Mouse (Mus musculus) heart, adult 9 months (tissue): ENCODE results near the gene Slc39a13.
"Not testable (repeated sequence)": the region's sequence is repeated elsewhere in the genome, so short reads cannot be mapped to it uniquely, and the experiment has no call there.

Experiments
- DNase-seq, 2 experiments: peaks; one replicate each; pipeline ENCODE4 v3.0.0; 2022; ENCODE audit warnings: low spot score in 2 of 2

Gene Slc39a13

DNA sequence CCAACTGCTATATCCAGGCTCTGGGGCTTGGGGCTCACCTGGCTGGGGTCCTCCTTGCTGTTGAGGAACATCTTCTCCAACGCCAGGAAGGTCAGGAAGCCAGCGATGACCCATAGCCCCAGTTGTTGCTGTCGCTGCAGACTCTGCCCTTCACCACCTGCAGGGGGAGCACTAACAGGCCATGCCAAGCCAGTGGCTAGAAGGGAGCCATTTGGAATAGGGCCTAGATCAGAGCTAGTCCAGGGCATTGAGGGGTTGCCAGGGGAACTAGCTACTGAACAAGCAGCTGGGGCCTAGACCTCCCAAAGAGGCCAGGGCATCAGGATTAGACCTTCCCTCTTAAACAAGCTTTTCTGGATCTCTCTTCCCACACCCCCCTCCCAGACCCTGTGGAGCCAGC lies 4.7 kb downstream of the Slc39a13 start:
- peak in 1 of 2 experiments; percentile 38 for DNase-seq

GRCm38 (mm10) chr2:91064211-91064610 lies 6.0 kb downstream of the Slc39a13 start:
- no peak for DNase-seq

DNA sequence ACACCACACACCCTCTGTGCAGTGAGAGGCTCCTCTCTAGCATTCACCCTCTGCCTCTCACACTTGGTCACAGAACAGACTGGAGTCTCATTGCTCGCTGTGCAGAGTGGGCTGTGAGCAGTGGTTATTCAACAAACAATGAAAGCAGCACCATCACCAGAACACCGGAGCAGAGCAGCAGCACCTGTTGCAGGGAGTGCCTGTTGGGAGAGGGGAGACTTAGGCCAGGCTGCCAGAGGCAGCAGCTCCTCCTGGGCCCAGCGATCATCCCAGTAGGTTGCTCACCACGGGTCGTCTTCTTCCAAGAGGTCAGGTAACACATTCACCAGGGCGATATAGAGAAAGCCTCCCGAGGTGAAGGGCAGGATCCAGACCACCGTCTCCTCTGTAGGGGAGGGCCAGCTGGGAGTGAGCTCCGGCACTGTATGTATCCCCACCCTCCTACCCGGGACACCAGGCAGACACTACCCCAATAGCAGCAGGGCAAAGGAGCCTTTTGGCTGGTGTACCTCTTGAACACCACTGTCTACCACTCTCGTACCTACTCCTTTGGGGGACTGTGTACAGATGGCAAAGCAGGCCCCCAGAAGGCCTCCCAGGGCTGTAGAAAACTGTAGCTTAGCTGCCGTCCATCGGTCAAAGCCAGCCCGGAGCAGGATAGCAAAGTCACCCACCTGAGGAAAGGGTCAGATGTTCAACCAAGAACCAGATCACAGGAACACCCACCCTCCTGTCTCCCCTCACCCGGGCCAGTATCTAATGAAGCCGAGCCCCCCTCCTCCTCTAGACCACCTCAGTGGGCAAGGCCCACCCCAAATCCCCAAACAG lies 7.2 kb downstream of the Slc39a13 start:
- DNase-seq = no peak

- DNase-seq = peak; percentile 61 to 69
Observed at GRCm38 (mm10) chr2:91061849-91062481, 8.3 kb downstream of the Slc39a13 start.

GRCm38 (mm10) chr2:91060544-91061355 lies 9.5 kb downstream of the Slc39a13 start:
- no peak for DNase-seq

GRCm38 (mm10) chr2:91059376-91059775 lies 10.8 kb downstream of the Slc39a13 start:
- no peak for DNase-seq

DNA sequence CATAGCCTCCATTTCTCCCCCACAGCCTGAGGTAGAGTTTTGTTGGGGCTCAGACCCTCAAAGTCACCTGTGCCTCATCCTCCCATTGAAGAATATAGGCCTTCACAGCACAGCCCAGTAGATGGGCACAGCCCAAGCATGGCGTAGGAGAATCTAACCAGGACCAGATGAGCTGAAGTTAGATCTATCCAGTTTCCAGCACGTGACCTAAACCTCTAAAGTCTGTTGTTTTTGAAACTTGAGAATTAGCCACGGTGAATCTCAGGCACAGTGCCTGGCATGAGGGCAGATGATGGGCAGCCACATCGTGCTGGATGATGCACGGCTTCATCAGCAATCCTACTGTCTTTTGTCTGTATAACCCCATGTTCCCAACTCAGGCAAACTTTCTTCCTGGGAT lies 11.8 kb downstream of the Slc39a13 start:
- no peak for DNase-seq

DNA sequence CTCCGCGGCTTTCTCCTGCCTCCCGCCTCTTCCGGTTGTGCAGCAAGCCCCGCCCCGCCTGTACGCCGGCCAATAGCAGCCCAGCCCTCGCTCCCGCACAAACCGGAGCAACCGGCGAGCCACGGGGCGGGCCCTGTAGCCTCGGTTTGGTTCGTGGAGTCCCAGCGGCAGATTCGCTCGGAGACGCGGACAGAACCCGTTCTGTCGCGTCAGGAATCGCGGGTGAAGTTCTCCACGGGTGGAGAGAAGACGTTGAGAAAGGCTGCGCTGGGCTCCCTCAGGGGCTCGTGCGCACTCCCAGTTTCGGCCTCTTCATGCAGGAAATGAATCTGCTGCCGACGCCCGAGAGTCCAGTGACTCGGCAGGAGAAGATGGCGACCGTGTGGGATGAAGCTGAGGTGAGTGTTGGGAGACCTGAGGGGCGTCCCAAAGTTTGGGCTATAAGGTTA lies 16.3 kb downstream of the Slc39a13 start, which contains the start of gene Psmc3:
TSS of gene Psmc3 (plus strand) at position 76 of the 449 bp plus-strand sequence.
- DNase-seq = peak; percentile 94 to 96

- no peak for DNase-seq
Observed at GRCm38 (mm10) chr2:91053181-91053933, 16.9 kb downstream of the Slc39a13 start.

- DNase-seq = no peak
Observed at GRCm38 (mm10) chr2:91052752-91053151, 17.5 kb downstream of the Slc39a13 start.

- no peak for DNase-seq
Observed at GRCm38 (mm10) chr2:91051917-91052316, 18.3 kb downstream of the Slc39a13 start.

DNA sequence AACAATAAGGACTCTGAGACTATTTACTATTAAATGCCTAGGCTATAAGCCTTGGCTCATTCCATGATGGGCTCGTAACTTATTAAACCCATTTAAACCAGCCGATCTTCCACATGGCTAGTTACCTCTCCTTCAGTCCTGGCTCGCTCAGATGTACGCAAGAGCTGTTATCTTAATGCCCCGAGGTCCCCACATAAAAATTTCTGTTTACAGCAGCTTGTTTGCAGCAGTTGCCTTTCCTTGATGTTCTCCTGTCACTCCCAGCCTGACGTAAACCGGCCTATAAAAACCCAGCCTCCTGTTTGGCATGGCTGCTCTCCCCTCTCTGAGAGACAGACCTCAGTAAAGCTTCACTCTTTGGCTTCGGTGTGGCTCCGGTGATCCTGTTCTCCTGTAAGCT lies 22.9 kb downstream of the Slc39a13 start:
- no peak for DNase-seq

DNA sequence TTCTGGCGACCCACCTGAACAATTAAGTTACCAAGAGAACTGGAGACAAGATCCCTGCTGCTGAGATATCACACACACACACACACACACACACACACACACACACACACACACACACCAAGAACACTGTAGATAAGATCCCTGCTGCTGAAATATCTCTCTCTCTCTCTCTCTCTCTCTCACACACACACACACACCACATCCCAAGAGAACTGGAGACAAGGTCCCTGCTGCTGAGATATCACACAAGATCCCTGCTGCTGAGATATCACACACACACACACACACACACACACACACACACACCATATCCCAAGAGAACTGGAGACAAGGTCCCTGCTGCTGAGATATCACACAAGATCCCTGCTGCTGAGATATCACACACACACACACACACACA lies 24.4 kb downstream of the Slc39a13 start:
- DNase-seq = not testable (repeated sequence)

DNA sequence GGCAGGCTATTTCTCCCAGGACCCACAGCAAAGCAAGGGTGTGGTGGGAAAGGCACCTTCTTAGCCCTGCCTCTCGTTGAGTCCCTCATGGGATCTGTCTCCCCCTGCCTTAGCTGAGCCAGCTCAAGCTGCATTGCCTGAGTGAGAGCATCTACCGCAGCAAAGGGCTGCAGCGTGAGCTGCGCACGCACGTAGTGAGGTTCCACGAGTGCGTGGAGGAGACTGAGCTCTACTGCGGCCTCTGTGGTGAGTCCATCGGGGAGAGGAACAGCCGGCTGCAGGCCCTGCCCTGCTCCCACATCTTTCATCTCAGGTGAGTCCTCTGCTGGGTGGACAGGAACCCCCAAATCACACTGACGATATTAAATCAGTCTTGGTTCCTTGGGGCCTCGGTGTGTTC lies 25.5 kb downstream of the Slc39a13 start:
- DNase-seq = no peak

GRCm38 (mm10) chr2:91042651-91043398 lies 27.4 kb downstream of the Slc39a13 start:
- no peak for DNase-seq

- DNase-seq = no peak
Observed at GRCm38 (mm10) chr2:91041786-91042185, 28.4 kb downstream of the Slc39a13 start.

- peak; percentile 58 to 63 for DNase-seq
Observed at GRCm38 (mm10) chr2:91035385-91035784, 34.8 kb downstream of the Slc39a13 start, which contains the start of gene Rapsn. Gene Rapsn, plus strand, starts transcription at chr2:91035620.

DNA sequence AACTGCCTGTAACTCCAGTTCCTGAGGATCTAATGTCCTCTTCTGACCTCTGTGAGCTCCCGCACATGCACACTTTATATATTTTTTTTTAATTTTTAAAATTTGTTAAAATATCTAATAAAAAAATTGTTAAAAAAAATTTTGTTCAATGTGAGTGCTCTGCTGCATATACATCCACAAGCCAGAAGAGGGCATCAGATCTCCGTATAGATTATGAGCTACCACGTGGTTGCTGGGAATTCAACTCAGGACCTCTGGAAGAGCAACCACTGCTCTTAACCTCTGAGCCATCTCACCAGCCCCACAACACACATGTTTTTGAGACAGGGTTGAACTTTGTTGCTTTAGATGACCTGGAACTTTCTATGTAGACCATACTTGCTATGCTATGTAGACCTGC lies 37.2 kb downstream of the Slc39a13 start:
- DNase-seq = no peak

GRCm38 (mm10) chr2:91031216-91031615 lies 39.0 kb downstream of the Slc39a13 start:
- no peak for DNase-seq

DNA sequence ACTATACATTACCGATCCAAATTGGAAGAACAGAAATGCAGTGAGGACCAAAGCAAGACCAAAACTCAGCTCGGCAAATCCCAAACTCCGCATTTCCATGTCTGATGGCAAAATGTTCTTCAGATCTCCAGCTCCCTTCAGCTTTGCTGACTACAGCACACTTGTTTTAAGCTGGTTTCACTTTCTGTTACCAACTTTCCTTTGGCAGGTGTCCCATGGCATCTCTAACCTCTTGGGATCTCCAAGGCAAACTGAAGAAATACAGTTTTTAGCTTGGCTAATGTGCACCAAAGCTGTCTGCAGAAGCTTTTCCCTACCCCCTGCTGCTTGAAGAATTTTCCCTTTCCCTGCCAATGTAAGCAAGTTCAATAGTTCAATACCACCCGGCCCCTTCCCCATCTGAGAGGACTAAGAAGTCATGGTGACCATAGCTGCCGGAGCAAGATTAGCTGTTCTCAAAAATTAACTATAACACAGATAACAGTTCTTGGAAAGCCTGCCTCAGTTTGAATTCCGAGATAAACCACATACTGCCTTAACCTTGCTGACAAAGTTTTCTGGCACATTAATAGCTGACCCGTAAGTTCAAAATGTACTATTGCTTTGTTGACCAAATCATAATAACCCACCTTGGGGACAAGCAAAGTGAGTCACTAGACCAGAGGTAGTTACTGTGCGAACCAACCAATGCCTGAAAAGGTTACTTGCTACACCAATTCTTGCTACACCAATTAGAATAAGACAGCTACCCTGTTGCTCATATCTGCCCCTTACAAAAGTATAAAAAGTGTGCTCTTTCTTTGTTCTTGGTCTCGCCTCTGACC lies 42.6 kb downstream of the Slc39a13 start:
- peak; percentile 31 to 43 for DNase-seq
